In genomic region chr9:45607337-45607736, GRCm38 (mm10) we compare ENCODE assay signal across 10 mouse cellular contexts.
A peak's percentile ranks its signal among the peaks of the same experiment; 100 is the strongest.
DNase-seq lines count a peak whose midpoint lies in the region; ATAC-seq and TF ChIP-seq lines count a peak whose summit lies in the region.
"Had no signal": no experiment of that assay in that cellular context is flagged by ENCODE, and none has a peak within 500 bp of the region (broad histone marks: within the 10 kb centered on the region; RNA-seq: fewer than 3 reads in every experiment).

No protein-coding gene starts in this region.

- H3K4me2 ChIP-seq in neural tube, embryonic 13.5 days = no peak overlapping the region
- H3K4me2 ChIP-seq: heart, embryonic 15.5 days; limb, embryonic 13.5 days had no signal

- no peaks in the 10 kb centered on the region for H3K4me1 ChIP-seq in kidney, adult 2 months (ENCODE audit: control insufficient read depth, insufficient read depth, low read length)
- peaks cover 46% of the 10 kb centered on the region for H3K4me1 ChIP-seq in neural tube, embryonic 13.5 days (replicated peaks)
- H3K4me1 ChIP-seq in embryonic facial prominence, embryonic 10.5 days = peaks cover 9% of the 10 kb centered on the region
- H3K4me1 ChIP-seq: heart, embryonic 15.5 days had no signal

- TF ChIP-seq CTCF in kidney, adult 2 months (conservative IDR thresholded peaks at IDR 0.05; ENCODE audit: insufficient read depth, insufficient read length, low read depth, low read length) = no peak

- TF ChIP-seq POLR2A in kidney, adult 2 months (IDR thresholded peaks at IDR 0.05; ENCODE audit: low read depth, low read length) = no peak

- no peak overlapping the region for H3K9ac ChIP-seq in neural tube, embryonic 13.5 days
- H3K9ac ChIP-seq: heart, embryonic 15.5 days; limb, embryonic 13.5 days had no signal

- H3K27ac ChIP-seq in kidney, adult 2 months (ENCODE audit: insufficient read depth, low read depth, low read length) = no peak overlapping the region
- peak overlapping the region; percentile 85 for H3K27ac ChIP-seq in neural tube, embryonic 13.5 days (replicated peaks)
- no peak overlapping the region for H3K27ac ChIP-seq in embryonic facial prominence, embryonic 10.5 days (replicated peaks)
- H3K27ac ChIP-seq: heart, embryonic 15.5 days; limb, embryonic 13.5 days had no signal

- DNase-seq in kidney, adult 2 months = peak; percentile 7
- no peak for DNase-seq in kidney, adult 11 months
- DNase-seq in neural tube, embryonic 10.5 days (ENCODE audit: extremely low spot score, low spot score) = no peak
- DNase-seq in heart, adult 8-10 months (ENCODE audit: low spot score) = peak; percentile 24
- no peak for DNase-seq in embryo, embryonic 10 days (ENCODE audit: low spot score)
- no peak for DNase-seq in ovary, postnatal 36 days (ENCODE audit: low spot score)
- DNase-seq in embryonic facial prominence, embryonic 10.5 days (ENCODE audit: low spot score) = no peak

- no peaks in the 10 kb centered on the region for H3K27me3 ChIP-seq in kidney, adult 2 months (replicated peaks; ENCODE audit: control insufficient read depth, insufficient read depth, low read length)
- H3K27me3 ChIP-seq in neural tube, embryonic 13.5 days = no peaks in the 10 kb centered on the region
- H3K27me3 ChIP-seq in embryonic facial prominence, embryonic 10.5 days (replicated peaks; ENCODE audit: low read depth, poor library complexity, severe bottlenecking) = no peaks in the 10 kb centered on the region
- H3K27me3 ChIP-seq: limb, embryonic 13.5 days had no signal

- H3K9me3 ChIP-seq in neural tube, embryonic 13.5 days = no peaks in the 10 kb centered on the region
- no peaks in the 10 kb centered on the region for H3K9me3 ChIP-seq in embryonic facial prominence, embryonic 10.5 days
- H3K9me3 ChIP-seq: heart, embryonic 15.5 days; limb, embryonic 13.5 days had no signal

- no peak overlapping the region for H3K4me3 ChIP-seq in kidney, adult 2 months (ENCODE audit: insufficient read depth, low read depth, low read length)
- no peak overlapping the region for H3K4me3 ChIP-seq in neural tube, embryonic 13.5 days
- no peak overlapping the region for H3K4me3 ChIP-seq in embryonic facial prominence, embryonic 10.5 days
- H3K4me3 ChIP-seq: heart, embryonic 15.5 days; limb, embryonic 13.5 days had no signal

- no peaks in the 10 kb centered on the region for H3K36me3 ChIP-seq in kidney, adult 2 months (ENCODE audit: control insufficient read depth, insufficient read depth, low read length)
- H3K36me3 ChIP-seq in neural tube, embryonic 13.5 days = no peaks in the 10 kb centered on the region
- H3K36me3 ChIP-seq in embryonic facial prominence, embryonic 10.5 days (replicated peaks) = no peaks in the 10 kb centered on the region
- H3K36me3 ChIP-seq: heart, embryonic 15.5 days; limb, embryonic 13.5 days had no signal

- ATAC-seq in neural tube, embryonic 13.5 days (ENCODE audit: low read depth) = no peak

Comparison
In these comparisons a context has a peak if more than half of its experiments do, and no peak if none do; other contexts are left out.
1. DNase-seq: peak in kidney, adult 2 months (single experiment) and heart, adult 8-10 months (single experiment); none in kidney, adult 11 months (single experiment), neural tube, embryonic 10.5 days (single experiment), embryo, embryonic 10 days (single experiment), ovary, postnatal 36 days (single experiment) and embryonic facial prominence, embryonic 10.5 days (single experiment).